9 mouse cellular contexts compared by ENCODE assay signal in the genomic region with DNA sequence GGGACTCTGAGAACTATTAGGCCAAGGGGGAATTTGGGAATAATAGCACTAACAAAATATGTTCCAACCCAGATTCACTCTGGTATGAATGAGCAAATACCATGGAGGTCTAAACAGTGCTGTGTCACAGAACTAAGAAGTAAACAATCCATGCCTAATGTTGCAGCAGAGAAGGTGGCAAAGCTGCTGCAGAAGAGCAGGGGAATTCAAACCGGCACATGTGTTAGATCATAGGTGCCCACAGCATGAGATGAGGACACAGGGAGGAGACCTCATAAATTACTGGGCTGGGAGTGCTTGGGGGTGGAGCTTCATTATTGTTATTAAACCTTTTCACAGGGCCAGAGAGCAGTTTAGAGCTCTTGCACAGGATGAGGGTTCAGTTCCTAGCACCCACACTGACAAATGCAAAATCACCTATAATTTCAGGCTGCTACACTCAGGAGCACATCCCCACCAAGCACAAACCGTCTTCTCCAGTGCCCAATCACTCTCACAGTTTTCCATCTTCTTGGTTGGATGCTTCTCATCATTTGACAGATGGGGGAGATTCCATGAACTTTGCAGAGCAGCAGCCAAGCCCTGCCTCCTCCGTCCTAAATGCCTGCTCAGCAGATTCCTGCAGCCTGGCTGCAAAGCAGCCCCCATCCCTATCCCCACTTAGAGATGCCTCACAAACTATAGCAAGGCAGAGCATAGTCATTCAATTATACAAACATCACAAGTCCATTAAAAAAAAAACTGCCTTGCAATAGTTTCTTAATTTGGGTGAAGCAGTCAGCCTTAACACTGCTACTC.
DNase-seq lines count a peak whose midpoint lies in the region; ATAC-seq and TF ChIP-seq lines count a peak whose summit lies in the region.
"Had no signal": no experiment of that assay in that cellular context is flagged by ENCODE, and none has a peak within 500 bp of the region (broad histone marks: within the 10 kb centered on the region; RNA-seq: fewer than 3 reads in every experiment).

No protein-coding gene starts in this region.

- H3K4me2 ChIP-seq in kidney, postnatal 0 days (ENCODE audit: low read length), result no peak overlapping the region
- 0 out of 2 replicates have a peak overlapping the region, but pooled peaks have one; percentile 3 for H3K4me2 ChIP-seq in neural tube, embryonic 13.5 days
- H3K4me2 ChIP-seq: liver, embryonic 11.5 days had no signal

- no peaks in the 10 kb centered on the region for H3K27me3 ChIP-seq in kidney, postnatal 0 days (ENCODE audit: insufficient read depth, low read length)
- H3K27me3 ChIP-seq in hindbrain, embryonic 10.5 days (ENCODE audit: insufficient read depth, poor library complexity, severe bottlenecking), result no peaks in the 10 kb centered on the region
- H3K27me3 ChIP-seq in neural tube, embryonic 13.5 days, result no peaks in the 10 kb centered on the region

- H3K4me3 ChIP-seq in kidney, postnatal 0 days (replicated peaks; ENCODE audit: low read depth, low read length), result no peak overlapping the region
- H3K4me3 ChIP-seq in hindbrain, embryonic 10.5 days, result no peak overlapping the region
- H3K4me3 ChIP-seq in neural tube, embryonic 13.5 days, result no peak overlapping the region
- H3K4me3 ChIP-seq: left cerebral cortex, adult 2 months had no signal

- H3K36me3 ChIP-seq in kidney, postnatal 0 days (ENCODE audit: insufficient read depth, low read length), result no peaks in the 10 kb centered on the region
- H3K36me3 ChIP-seq in hindbrain, embryonic 10.5 days, result no peaks in the 10 kb centered on the region
- H3K36me3 ChIP-seq in neural tube, embryonic 13.5 days, result no peaks in the 10 kb centered on the region

- ATAC-seq in kidney, postnatal 0 days (replicated peaks; ENCODE audit: low FRiP score, low read depth), result peak; percentile 71; the same call in 1 of the 2 replicates
- ATAC-seq in neural tube, embryonic 13.5 days (ENCODE audit: low read depth), result peak; percentile 73; the same call in 1 of the 2 replicates

- no peaks in the 10 kb centered on the region for H3K4me1 ChIP-seq in kidney, postnatal 0 days (replicated peaks; ENCODE audit: insufficient read depth, low read length)
- H3K4me1 ChIP-seq in hindbrain, embryonic 10.5 days (replicated peaks), result peaks cover 21% of the 10 kb centered on the region
- peaks cover 41% of the 10 kb centered on the region for H3K4me1 ChIP-seq in neural tube, embryonic 13.5 days (replicated peaks)

- no peak for TF ChIP-seq CTCF in kidney, postnatal 0 days (IDR thresholded peaks at IDR 0.05; ENCODE audit: low read depth)
- no peak for TF ChIP-seq CTCF in brain, embryonic 14.5 days (IDR thresholded peaks at IDR 0.05; ENCODE audit: borderline replicate concordance, extremely low read depth, insufficient read depth, insufficient read length)

- no peak for TF ChIP-seq POLR2A in brain, embryonic 14.5 days (IDR thresholded peaks at IDR 0.05; ENCODE audit: borderline replicate concordance, extremely low read depth, insufficient read depth, insufficient read length, poor library complexity, severe bottlenecking)

- peak; percentile 47 for DNase-seq in kidney, postnatal 0 days (ENCODE audit: low spot score)
- DNase-seq in kidney, adult 9 months, result no peak
- peak; percentile 31 for DNase-seq in brain, embryonic 14.5 days (ENCODE audit: low read depth)
- DNase-seq in hindbrain, embryonic 10.5 days (ENCODE audit: low spot score), result no peak
- DNase-seq in adrenal gland, postnatal 14 days, result no peak
- no peak for DNase-seq in gastrocnemius, adult 8-10 months (ENCODE audit: low spot score in 2 of 2)

- H3K27ac ChIP-seq in kidney, postnatal 0 days, result no peak overlapping the region
- H3K27ac ChIP-seq in hindbrain, embryonic 10.5 days, result peak overlapping the region; percentile 45; the same call in 1 of the 2 replicates
- peak overlapping the region; percentile 67 for H3K27ac ChIP-seq in neural tube, embryonic 13.5 days (replicated peaks)
- H3K27ac ChIP-seq: left cerebral cortex, adult 2 months had no signal

- no peaks in the 10 kb centered on the region for H3K9me3 ChIP-seq in kidney, postnatal 0 days (replicated peaks; ENCODE audit: low read length)
- no peaks in the 10 kb centered on the region for H3K9me3 ChIP-seq in hindbrain, embryonic 10.5 days
- no peaks in the 10 kb centered on the region for H3K9me3 ChIP-seq in neural tube, embryonic 13.5 days

- H3K9ac ChIP-seq in kidney, postnatal 0 days (ENCODE audit: low read depth, low read length), result no peak overlapping the region
- H3K9ac ChIP-seq in neural tube, embryonic 13.5 days, result no peak overlapping the region

- 16% methylated on average over 3 of the region's 3 CpGs for WGBS in kidney, postnatal 0 days
- whole genome bisulfite sequencing in hindbrain, embryonic 10.5 days, result 44% methylated on average over 3 of the region's 3 CpGs
- 7% methylated on average over 3 of the region's 3 CpGs for WGBS in neural tube, embryonic 13.5 days

Comparison
In these comparisons a context has a peak if more than half of its experiments do, and no peak if none do; other contexts are left out.
1. DNase-seq: peak in kidney, postnatal 0 days (single experiment) and brain, embryonic 14.5 days (single experiment); none in kidney, adult 9 months (single experiment), hindbrain, embryonic 10.5 days (single experiment), adrenal gland, postnatal 14 days (single experiment) and gastrocnemius, adult 8-10 months (0 of 2).